Mouse (Mus musculus) erythroid progenitor cell, adult 5-6 weeks (primary cell): ENCODE results near the gene Zbtb16. TPM values are rescaled to one million over a fixed set of nuclear protein-coding genes. Genes with fewer than 3 reads are reported as not detected.

Experiments
- ATAC-seq: replicated peaks from 2 replicates; pipeline ENCODE4 v1.8.0; 2016; ENCODE audit warnings: moderate number of reproducible peaks, mild to moderate bottlenecking, moderate TSS enrichment, inconsistent platforms; ENCODE audit not compliant: poor library complexity, low FRiP score, severe bottlenecking
- total RNA-seq, 2 experiments: library from RNA; stranded (forward) in 1 of 2; stranded (reverse) in 1 of 2; fragments of 150-400 nt in 1 of 2; fragments of 186-747, 209-891 nt in 1 of 2; gene quantifications; 2 replicates each; pipeline versions ENCODE4 v1.2.3 to v1.2.4; 2015 to 2017; ENCODE audit warnings: low replicate concordance in 2 of 2

The Zbtb16 gene
- total RNA-seq, 2 experiments from 2014 or later = under 0.01 to 0.76 TPM

GRCm38 (mm10) chr9:48753881-48754280, 82.1 kb downstream of the Zbtb16 start:
- ATAC-seq = no peak

GRCm38 (mm10) chr9:48751900-48752299, 84.1 kb downstream of the Zbtb16 start:
- no peak for ATAC-seq

- no peak for ATAC-seq
Observed at GRCm38 (mm10) chr9:48749666-48750065, 86.4 kb downstream of the Zbtb16 start.

- ATAC-seq = no peak
Observed at GRCm38 (mm10) chr9:48749168-48749567, 86.9 kb downstream of the Zbtb16 start.

DNA sequence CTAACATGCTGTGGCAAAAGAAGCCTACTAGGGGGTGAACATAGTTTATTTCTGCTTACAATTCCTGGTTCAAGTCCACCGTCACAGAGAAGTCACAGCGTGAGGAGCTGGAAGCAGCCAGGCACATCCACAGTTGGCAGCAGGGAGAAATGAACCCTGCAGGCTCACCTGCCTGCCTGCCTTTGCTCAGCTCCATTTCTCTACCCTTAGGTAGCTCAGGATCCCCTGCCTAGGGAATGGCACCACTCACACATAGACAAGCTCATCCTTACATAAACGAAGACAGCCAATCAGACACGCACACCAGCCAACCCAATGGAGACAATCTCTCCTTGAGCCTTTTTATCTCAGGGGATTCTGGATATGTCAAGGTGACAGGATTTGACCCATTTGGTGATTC, 87.3 kb downstream of the Zbtb16 start:
- no peak for ATAC-seq

GRCm38 (mm10) chr9:48748216-48748615, 87.8 kb downstream of the Zbtb16 start:
- no peak for ATAC-seq

GRCm38 (mm10) chr9:48746506-48746905, 89.5 kb downstream of the Zbtb16 start:
- ATAC-seq = no peak

- ATAC-seq = no peak
Observed at GRCm38 (mm10) chr9:48745347-48746119, 90.5 kb downstream of the Zbtb16 start.

- ATAC-seq = no peak
Observed at GRCm38 (mm10) chr9:48744916-48745315, 91.1 kb downstream of the Zbtb16 start.

- no peak for ATAC-seq
Observed at GRCm38 (mm10) chr9:48744451-48744850, 91.6 kb downstream of the Zbtb16 start.

- ATAC-seq = no peak
Observed at GRCm38 (mm10) chr9:48743338-48744285, 92.4 kb downstream of the Zbtb16 start.

- no peak for ATAC-seq
Observed at GRCm38 (mm10) chr9:48742150-48742549, 93.9 kb downstream of the Zbtb16 start.

DNA sequence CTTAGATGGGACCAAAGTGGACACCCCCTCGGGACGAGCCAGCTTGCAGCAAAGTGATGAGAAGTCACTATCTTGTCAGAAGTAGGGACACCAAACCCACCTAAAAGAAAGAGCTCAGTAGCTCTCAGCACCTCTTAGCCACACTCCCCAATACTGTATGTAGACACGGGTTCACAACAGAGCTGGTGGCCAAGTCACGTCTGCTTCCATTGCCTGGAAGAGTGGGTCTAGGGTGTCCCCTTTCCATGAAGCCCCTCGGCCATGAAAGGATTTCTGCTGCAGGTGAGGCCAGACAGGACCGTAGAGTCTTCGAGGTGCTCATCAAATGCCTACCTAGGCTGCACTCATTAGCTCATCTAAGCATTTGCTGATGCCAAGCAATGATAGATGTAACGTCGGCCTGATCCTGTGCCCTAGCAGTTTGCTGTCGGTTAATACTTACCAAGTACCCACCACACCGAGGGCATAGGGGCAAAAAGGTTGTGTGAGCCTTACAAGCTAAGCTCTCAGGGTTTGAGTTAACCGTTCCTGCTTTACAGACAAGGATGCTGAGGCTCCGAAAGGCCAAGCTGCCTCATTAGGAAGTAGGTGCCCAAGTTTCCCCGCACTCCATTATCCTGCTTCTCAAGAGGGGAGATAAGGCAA, 94.5 kb downstream of the Zbtb16 start:
- ATAC-seq = no peak

GRCm38 (mm10) chr9:48740732-48741255, 95.2 kb downstream of the Zbtb16 start:
- ATAC-seq = no peak

DNA sequence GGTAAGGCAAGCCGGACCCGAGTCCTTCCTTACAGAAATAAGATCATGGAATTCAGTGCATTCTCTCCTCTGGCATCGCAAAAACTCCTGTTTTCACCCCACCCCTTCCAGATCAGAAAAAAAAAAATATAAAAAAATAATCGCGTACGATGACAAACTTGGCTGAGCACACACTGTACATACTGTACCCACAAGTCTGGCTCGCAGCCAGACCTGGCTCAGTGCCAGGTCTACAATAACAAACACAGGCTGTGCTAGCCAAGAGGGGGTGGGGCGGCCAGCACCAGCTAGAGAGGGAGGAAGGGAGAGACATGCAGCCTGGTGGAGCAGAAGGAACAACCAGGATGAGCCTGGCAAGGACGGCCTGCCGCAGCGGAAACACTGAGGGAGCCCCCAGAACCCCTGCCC, 95.9 kb downstream of the Zbtb16 start:
- no peak for ATAC-seq

GRCm38 (mm10) chr9:48738795-48739476, 97.1 kb downstream of the Zbtb16 start:
- no peak for ATAC-seq

GRCm38 (mm10) chr9:48737911-48738310, 98.1 kb downstream of the Zbtb16 start:
- no peak for ATAC-seq

DNA sequence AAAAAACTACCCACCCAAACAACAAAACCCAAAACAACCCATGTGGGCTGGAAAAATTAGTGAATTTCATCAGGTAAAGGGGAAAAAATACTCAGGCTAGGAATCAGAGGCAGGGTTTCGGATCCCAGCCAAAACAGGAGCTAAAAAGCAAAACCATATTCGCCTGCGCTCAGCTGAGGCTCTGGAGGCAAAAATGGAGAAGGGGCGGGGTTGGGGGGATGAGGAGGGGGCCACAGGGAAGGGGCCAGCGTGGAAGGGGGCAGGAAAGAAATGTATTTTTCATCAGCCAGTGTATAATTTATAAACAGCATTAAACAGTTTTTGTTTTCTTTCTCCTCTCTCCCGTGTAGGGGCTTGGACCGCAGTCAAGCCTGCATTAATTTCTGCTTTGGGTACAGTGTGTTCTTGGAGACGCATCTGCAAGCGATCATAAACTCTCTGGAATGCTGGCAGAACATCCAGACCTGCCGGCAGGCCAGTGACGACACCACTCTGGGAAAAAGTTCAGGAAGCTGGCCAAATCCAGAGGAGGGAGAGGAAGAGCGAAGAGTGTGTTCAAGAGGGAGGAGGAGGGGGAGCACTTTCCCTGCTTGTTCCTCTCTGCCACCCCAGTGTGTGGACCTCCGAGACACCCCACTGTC, 98.7 kb downstream of the Zbtb16 start:
- ATAC-seq = no peak
